Mouse (Mus musculus): ENCODE measurements around the gene B2m. TPM values are rescaled to one million over a fixed set of nuclear protein-coding genes. Genes with fewer than 3 reads are reported as not detected.

Gene B2m
- total RNA-seq, 2 experiments from 2014 or later: 80.2 to 95.9 TPM

GRCm38 (mm10) chr2:122180051-122180822 is 32.8 kb downstream of the B2m start:
- intact Hi-C loops (cut with DNase I; ENCODE audit: low total_unique reads): no loop called here
- DNase-seq: no peak

- DNase-seq: no peak
- intact Hi-C loops (cut with DNase I; ENCODE audit: low total_unique reads): no loop called here
Observed at GRCm38 (mm10) chr2:122185086-122185485, 37.6 kb downstream of the B2m start.

GRCm38 (mm10) chr2:122186106-122186505 is 38.6 kb downstream of the B2m start, which contains the start of the genes Patl2 and Terb2:
Gene Patl2, minus strand, starts transcription at chr2:122186189.
Gene Terb2, plus strand, starts transcription at chr2:122186272.
- no peak for DNase-seq
- intact Hi-C loops (cut with DNase I; ENCODE audit: low total_unique reads): no loop called here

GRCm38 (mm10) chr2:122186751-122187150 is 39.3 kb downstream of the B2m start:
- intact Hi-C loops (cut with DNase I; ENCODE audit: low total_unique reads): no loop called here
- no peak for DNase-seq

GRCm38 (mm10) chr2:122191849-122192248 is 44.4 kb downstream of the B2m start:
- intact Hi-C loops (cut with DNase I; ENCODE audit: low total_unique reads): loop anchor here (5.0 kb wide), 1 partner anchor 110 kb away; no protein-coding TSS in a partner anchor
- DNase-seq: no peak

- intact Hi-C loops (cut with DNase I; ENCODE audit: low total_unique reads): loop anchor here (2.0 to 5.0 kb wide), 2 partner anchors 48 to 108 kb away; no protein-coding TSS in a partner anchor
- DNase-seq: no peak
Observed at GRCm38 (mm10) chr2:122194509-122194929, 47.0 kb downstream of the B2m start.

- intact Hi-C loops (cut with DNase I; ENCODE audit: low total_unique reads): no loop called here
Observed at GRCm38 (mm10) chr2:122201501-122201900, 54.0 kb downstream of the B2m start.

More at GRCm38 (mm10) chr2:122201501-122201900, 54.0 kb downstream of the B2m start:
- DNase-seq: no peak

Other genes starting within 250 kb of the B2m start
- gene Ctdspl2, start 191.7 kb upstream of the B2m start, total RNA-seq (2021): 10 to 100 TPM in 1 of 2 experiments, 1 to 10 TPM in 1; 9.7 to 10.6 TPM
- gene Mageb3, start 191.6 kb upstream of the B2m start, total RNA-seq (2021): under 1 TPM in 1 of 2 experiments, not detected in 1; 0.09 TPM
- 10 to 100 TPM; 16.4 to 19.3 TPM for gene Eif3j1, start 119.1 kb upstream of the B2m start, total RNA-seq (2021)
- 1 to 10 TPM; 6.3 to 6.4 TPM for gene Spg11, start 29.3 kb upstream of the B2m start, total RNA-seq (2021)
- not detected for gene Trim69, start 13.0 kb downstream of the B2m start, total RNA-seq (2021)
- gene Patl2, start 38.5 kb downstream of the B2m start, total RNA-seq (2021): not detected
- gene Terb2, start 38.6 kb downstream of the B2m start, total RNA-seq (2021): not detected
- 10 to 100 TPM; 16.9 TPM for gene Sord, start 87.1 kb downstream of the B2m start, total RNA-seq (2021)
- gene Duox2, start 150.8 kb downstream of the B2m start, total RNA-seq (2021): under 1 TPM; 0.13 to 0.18 TPM
- not detected for gene Duoxa2, start 151.2 kb downstream of the B2m start, total RNA-seq (2021)
- gene Duoxa1, start 166.0 kb downstream of the B2m start, total RNA-seq (2021): under 1 TPM; 0.42 to 0.53 TPM
- gene Duox1, start 168.0 kb downstream of the B2m start, total RNA-seq (2021): under 1 TPM; 0.27 to 0.45 TPM
- gene Shf, start 221.5 kb downstream of the B2m start, total RNA-seq (2021): 1 to 10 TPM; 5.1 to 6.0 TPM

Measured in gastrocnemius, postnatal 14 days (tissue).